Mouse (Mus musculus): ENCODE measurements around the gene Dhx8. TPM values are rescaled to one million over a fixed set of nuclear protein-coding genes. Genes with fewer than 3 reads are reported as not detected.
A peak's percentile ranks its signal among the peaks of the same experiment; 100 is the strongest.

Dhx8 gene
- 0.63 and 3.8 TPM in 2 replicates for polyA plus RNA-seq (2012; ENCODE audit: insufficient read depth, low replicate concordance)

DNA sequence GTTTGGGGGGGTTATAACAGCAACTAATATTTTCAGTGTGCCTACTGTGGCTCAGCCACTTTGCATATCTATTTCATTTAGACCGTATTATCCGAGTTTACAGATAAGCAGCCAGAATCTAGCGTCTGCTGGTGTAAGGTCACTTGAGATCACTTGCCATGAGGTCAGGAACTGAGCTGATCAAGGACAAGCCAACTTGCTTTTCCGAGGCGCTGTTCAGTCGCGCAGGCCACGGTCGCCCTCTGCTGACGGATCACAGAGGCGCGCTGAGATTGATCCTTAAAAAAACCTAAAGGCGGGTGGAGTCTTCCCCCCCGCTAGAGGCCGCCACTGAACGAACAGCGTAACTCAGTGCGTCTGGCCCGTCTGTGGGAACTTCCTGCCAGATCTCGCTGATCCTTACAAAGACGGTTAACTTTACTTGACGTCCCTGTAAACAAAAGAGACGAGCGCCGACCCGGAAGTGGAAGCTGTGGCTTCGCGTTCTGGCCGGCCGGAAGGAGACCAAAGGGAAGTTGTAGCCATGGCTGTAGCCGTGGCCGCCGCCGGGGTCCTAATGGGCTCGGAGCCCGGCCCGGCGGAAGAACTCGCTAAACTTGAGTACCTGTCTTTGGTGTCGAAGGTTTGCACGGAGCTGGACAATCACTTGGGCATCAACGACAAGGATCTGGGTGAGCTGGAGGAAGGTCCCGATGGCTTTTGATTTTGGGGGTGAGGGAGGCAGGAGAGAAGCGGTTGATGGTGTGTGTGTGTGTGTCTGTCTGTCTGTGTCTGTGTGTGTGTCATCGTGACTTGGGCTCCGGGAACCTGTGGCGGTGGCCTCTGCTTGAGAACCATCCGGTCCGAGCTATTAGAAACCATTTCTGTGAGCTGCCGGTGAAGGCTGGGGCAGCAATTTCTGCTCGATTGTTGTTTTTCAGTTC is at the start of gene Dhx8:
Gene Dhx8 (plus strand): TSS at position 402 of the 923 bp plus-strand sequence.
- H3K4me3 ChIP-seq (replicated peaks): peak within 1 kb of the TSS; percentile 97
- peaks cover 27% of the 10 kb centered on the region for H3K4me1 ChIP-seq
- no peaks in the 10 kb centered on the region for H3K9me3 ChIP-seq
- H3K36me3 ChIP-seq (replicated peaks; ENCODE audit: low read length): peaks cover 32% of the 10 kb centered on the region
- no peaks in the 10 kb centered on the region for H3K27me3 ChIP-seq (replicated peaks)
- TF ChIP-seq FLI1 (IDR thresholded peaks at IDR 0.05; ENCODE audit: low read length) (peak; percentile 70; the same call in 1 of the 2 replicates), GATA1 (IDR thresholded peaks at IDR 0.05; ENCODE audit: borderline replicate concordance, low read length) (no peak)

DNA sequence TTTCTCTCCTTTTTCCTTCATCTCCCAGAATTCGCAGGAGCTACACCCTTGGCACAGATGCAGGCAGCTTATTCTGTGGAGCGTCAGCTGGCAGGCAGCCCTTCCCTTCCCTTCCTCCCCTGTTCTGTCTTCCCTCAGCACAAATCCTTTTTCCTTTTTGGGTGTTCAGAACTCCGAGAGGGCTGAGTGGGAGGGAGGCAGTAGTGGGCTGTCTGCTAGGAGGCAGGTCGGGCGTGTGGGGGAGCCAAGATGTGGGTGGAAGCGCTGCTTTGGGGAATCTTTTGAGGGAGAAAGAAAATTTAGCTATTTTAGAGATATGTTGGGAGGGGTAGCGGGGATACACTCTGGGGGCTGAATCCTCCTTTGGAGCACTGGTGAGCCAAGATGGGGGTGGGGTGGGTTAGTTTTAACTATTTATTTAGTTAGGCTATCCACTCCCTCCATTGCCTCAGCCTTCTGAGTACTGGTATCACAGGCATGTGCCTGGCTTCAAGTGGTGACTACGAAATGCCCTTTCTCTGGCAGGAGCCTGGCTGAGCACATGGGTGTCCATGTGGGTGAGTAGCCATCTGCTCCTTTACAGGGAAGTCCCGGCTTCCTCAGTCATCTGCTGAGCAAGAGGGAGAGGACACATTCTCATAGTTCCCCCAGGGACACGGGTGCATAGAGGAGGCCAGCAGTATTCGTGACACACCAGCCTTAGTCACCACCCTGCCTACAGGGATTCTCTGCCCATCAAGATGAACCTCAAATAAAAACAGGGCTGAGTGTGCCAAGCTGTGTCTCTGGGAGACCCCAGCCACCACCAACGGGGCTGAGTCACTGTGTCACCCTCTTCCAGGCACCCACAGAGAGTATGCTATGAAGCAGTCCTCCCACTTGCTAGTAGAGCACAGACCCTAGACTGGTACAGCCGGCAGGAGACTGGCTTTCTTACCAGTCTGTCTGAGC is 45.1 kb upstream of the Dhx8 start:
- no peak for TF ChIP-seq GATA1 (IDR thresholded peaks at IDR 0.05; ENCODE audit: borderline replicate concordance, low read length)
- no peak for TF ChIP-seq FLI1 (IDR thresholded peaks at IDR 0.05; ENCODE audit: low read length)
- Histone ChIP-seq H3K36me3 (replicated peaks; ENCODE audit: low read length) (no peaks in the 10 kb centered on the region), H3K4me3 (replicated peaks) (no peak overlapping the region), H3K9me3 (no peaks in the 10 kb centered on the region), H3K27me3 (replicated peaks) (peaks cover 22% of the 10 kb centered on the region), H3K4me1 (peaks cover 14% of the 10 kb centered on the region)

DNA sequence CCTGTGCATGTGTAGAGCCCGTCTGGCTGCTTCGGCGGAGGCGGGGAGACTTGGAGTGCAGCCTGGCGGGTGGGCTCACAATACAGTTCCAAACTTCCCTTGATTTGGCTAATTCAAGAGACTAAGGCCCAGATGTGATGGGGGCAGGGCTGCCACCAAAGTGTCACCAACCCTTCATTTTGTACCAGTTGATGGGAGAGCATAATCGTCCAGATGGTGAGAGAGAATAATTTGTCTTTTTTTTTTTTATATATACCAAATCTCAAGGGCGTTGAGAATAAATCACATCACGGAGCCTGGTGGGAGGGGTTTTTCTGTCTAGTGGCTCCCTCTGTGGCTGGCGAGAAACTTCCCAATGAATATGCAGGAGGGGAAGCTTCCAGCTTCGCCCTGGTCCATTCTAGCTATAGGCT is 43.0 kb upstream of the Dhx8 start:
- no peaks in the 10 kb centered on the region for H3K36me3 ChIP-seq (replicated peaks; ENCODE audit: low read length)
- H3K27me3 ChIP-seq (replicated peaks): peaks cover 22% of the 10 kb centered on the region
- TF ChIP-seq GATA1 (IDR thresholded peaks at IDR 0.05; ENCODE audit: borderline replicate concordance, low read length): no peak
- no peak for TF ChIP-seq FLI1 (IDR thresholded peaks at IDR 0.05; ENCODE audit: low read length)
- peaks cover 8% of the 10 kb centered on the region for H3K4me1 ChIP-seq
- no peaks in the 10 kb centered on the region for H3K9me3 ChIP-seq
- H3K4me3 ChIP-seq (replicated peaks): no peak overlapping the region

DNA sequence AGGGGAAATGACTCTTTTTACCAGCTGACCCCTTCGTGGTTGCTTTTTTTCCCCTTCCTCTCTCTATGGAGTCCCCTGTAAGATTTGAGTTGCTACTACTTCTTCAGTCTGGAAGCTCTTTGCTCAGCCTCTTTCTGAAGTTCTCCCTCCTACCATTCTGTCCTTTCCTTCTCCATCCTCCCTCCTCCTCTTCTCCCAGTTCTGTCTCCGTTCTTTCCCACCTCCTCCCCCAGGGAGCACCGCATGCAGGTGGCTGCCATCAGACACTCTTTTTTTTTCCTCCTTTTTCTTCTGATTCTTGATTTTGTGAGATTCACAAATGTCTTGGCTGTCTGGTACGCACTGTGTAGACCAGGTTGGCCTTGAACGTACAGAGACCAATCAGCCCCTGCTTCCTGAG is 42.4 kb upstream of the Dhx8 start:
- no peaks in the 10 kb centered on the region for H3K36me3 ChIP-seq (replicated peaks; ENCODE audit: low read length)
- no peaks in the 10 kb centered on the region for H3K9me3 ChIP-seq
- H3K4me3 ChIP-seq (replicated peaks): no peak overlapping the region
- H3K4me1 ChIP-seq: peaks cover 11% of the 10 kb centered on the region
- H3K27me3 ChIP-seq (replicated peaks): peaks cover 22% of the 10 kb centered on the region
- TF ChIP-seq FLI1 (IDR thresholded peaks at IDR 0.05; ENCODE audit: low read length) (no peak), GATA1 (IDR thresholded peaks at IDR 0.05; ENCODE audit: borderline replicate concordance, low read length) (no peak)

DNA sequence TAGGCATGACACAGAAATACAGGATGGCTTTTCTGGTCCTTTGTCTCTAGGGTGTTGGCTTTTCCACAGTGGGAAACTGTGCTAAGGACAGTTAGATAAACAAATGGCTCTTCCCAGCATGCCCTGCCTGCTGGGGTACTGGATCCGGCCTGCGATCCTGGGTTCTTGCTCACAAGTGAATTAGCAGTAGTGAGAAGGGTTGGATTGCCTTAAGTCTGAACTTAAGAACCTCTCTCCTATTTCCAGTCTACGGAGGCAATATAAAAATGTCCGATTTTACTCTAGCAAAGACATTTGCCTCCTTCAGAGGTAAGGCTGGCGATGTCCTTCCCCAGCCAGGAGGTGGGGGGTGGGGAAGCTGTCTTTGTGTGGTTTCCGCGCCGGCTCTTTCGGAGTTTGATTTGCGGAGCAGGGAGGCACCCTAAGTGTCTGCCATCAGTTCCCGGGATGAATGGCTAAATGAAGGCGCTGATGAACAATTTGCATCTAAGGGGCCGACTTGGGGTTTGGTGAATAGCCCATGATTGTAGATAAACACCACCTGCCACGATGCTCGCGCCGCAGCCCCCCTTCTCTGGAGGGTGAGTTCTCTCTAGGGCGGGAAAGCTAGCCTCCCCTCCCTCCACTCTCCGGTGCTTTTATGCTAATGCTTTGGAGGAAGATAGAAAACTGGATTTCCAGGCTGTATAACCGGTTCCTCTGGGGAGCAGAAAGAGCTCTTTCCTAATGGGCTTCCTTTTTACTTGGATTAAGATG is 36.6 kb upstream of the Dhx8 start:
- peaks cover 6% of the 10 kb centered on the region; the same call in 1 of the 2 replicates for H3K9me3 ChIP-seq
- no peaks in the 10 kb centered on the region for H3K36me3 ChIP-seq (replicated peaks; ENCODE audit: low read length)
- H3K4me1 ChIP-seq: peaks cover 42% of the 10 kb centered on the region
- TF ChIP-seq FLI1 (IDR thresholded peaks at IDR 0.05; ENCODE audit: low read length) (no peak), GATA1 (IDR thresholded peaks at IDR 0.05; ENCODE audit: borderline replicate concordance, low read length) (no peak)
- peak overlapping the region; percentile 46 for H3K4me3 ChIP-seq (replicated peaks)
- H3K27me3 ChIP-seq (replicated peaks): peaks cover 4% of the 10 kb centered on the region

DNA sequence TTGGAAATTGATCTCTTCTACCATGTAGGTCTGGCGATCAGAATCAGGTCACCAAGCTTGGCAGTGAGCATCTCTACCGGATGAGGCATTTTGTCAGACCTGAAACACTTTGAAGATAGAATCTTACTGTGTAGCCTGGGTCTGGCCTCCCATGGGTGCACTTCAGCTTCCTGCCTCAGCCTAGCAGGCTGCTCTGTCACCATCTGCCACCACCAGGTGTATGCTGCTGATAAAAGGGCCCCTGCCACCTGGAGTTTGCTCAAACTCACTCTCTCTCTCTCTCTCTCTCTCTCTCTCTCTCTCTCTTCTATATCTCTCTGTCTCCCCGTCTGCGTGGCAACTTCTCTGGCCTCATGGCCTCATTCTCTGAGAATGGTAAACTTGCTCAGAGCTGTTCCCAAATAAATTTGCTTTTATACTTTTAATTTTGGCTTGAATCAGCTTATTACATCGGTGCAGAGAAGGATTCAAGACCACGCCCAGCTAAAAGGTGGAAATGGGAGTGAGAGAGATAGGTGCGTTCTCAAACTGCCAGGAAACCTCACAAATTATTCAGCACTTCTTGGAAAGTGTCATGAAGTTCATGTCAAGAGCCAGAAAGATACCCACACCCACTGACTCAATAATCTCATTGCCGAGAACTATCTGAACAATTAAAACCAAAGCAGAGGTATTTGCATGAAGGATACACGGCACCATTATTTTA is 35.4 kb upstream of the Dhx8 start:
- Histone ChIP-seq H3K9me3 (peaks cover 6% of the 10 kb centered on the region; the same call in 1 of the 2 replicates), H3K36me3 (replicated peaks; ENCODE audit: low read length) (no peaks in the 10 kb centered on the region), H3K4me1 (peaks cover 42% of the 10 kb centered on the region), H3K27me3 (replicated peaks) (no peaks in the 10 kb centered on the region), H3K4me3 (replicated peaks) (peak overlapping the region; percentile 46)
- TF ChIP-seq GATA1 (IDR thresholded peaks at IDR 0.05; ENCODE audit: borderline replicate concordance, low read length) (no peak), FLI1 (IDR thresholded peaks at IDR 0.05; ENCODE audit: low read length) (no peak)

DNA sequence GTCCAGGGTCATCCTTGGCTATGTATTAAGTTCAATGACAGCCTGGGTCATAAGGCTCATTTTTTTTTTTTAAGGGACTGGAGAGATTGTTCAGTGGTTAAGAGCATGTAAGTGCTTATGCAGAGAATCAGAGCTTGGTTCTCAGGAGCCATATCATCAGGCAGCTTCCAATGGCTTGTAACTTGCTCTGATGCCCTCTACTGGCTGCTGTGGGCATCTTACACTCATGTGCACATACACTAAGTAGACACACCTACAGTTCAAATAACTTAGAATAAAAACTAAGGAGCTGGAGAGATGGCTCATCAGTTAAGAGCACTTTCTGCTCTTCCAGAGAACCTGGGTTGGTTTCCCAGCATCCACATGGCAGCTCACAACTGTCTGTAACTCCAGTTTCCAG is 34.6 kb upstream of the Dhx8 start:
- H3K36me3 ChIP-seq (replicated peaks; ENCODE audit: low read length): no peaks in the 10 kb centered on the region
- peaks cover 6% of the 10 kb centered on the region; the same call in 1 of the 2 replicates for H3K9me3 ChIP-seq
- no peak for TF ChIP-seq FLI1 (IDR thresholded peaks at IDR 0.05; ENCODE audit: low read length)
- no peak for TF ChIP-seq GATA1 (IDR thresholded peaks at IDR 0.05; ENCODE audit: borderline replicate concordance, low read length)
- peaks cover 42% of the 10 kb centered on the region for H3K4me1 ChIP-seq
- no peak overlapping the region for H3K4me3 ChIP-seq (replicated peaks)
- no peaks in the 10 kb centered on the region for H3K27me3 ChIP-seq (replicated peaks)

DNA sequence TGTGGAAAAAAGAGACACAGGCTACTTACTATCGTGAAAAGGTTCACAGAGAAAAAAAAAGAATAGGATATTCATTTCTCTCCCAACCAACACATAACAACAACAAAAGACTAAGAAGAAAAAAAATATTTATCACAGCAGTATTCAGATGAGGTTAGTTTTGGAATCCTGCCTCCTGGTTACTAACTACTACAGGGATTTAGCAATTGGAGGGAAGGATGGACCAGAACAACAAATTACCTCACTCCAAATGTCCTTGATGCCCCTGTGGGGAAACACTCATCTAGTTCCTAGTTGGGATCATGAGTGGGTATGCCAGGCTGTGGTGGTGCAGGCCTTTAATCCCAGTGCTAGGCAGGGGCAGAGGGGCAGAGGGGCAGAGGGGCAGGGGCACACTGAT is 33.2 kb upstream of the Dhx8 start:
- Histone ChIP-seq H3K4me1 (peaks cover 42% of the 10 kb centered on the region), H3K9me3 (peaks cover 6% of the 10 kb centered on the region; the same call in 1 of the 2 replicates), H3K36me3 (replicated peaks; ENCODE audit: low read length) (no peaks in the 10 kb centered on the region), H3K4me3 (replicated peaks) (no peak overlapping the region), H3K27me3 (replicated peaks) (peaks cover 2% of the 10 kb centered on the region)
- TF ChIP-seq GATA1 (IDR thresholded peaks at IDR 0.05; ENCODE audit: borderline replicate concordance, low read length) (no peak), FLI1 (IDR thresholded peaks at IDR 0.05; ENCODE audit: low read length) (no peak)

Data from megakaryocyte, embryonic 14.5 days (primary cell).